Mouse (Mus musculus) C2C12 (cell line): ENCODE results near the gene Slc40a1.

Experiments
- CTCF ChIP-seq: IDR thresholded peaks from one replicate; pipeline ENCODE4 v1.5.1; 2011; ENCODE audit not compliant: control insufficient read depth, insufficient read depth, insufficient read length
- MAX ChIP-seq: IDR thresholded peaks from one replicate; pipeline ENCODE4 v1.6.1; 2011; ENCODE audit warnings: mild to moderate bottlenecking, control low read depth
- MYOD1 ChIP-seq: IDR thresholded peaks from one replicate; pipeline ENCODE4 v1.6.1; 2011; ENCODE audit warnings: low read depth; ENCODE audit not compliant: control insufficient read depth, insufficient read length
- MYOG ChIP-seq: IDR thresholded peaks from one replicate; pipeline ENCODE4 v1.6.1; 2011; ENCODE audit not compliant: control insufficient read depth, insufficient read length; ENCODE audit errors: extremely low read depth

GRCm38 (mm10) chr1:45861162-45861561, 65.2 kb downstream of the Slc40a1 start:
- no peak for TF ChIP-seq CTCF
- TF ChIP-seq MYOD1, result no peak
- TF ChIP-seq MAX, result no peak
- TF ChIP-seq MYOG, result no peak
